Mouse (Mus musculus) layer of hippocampus, adult 2 months (tissue): ENCODE data around the gene Top3b. TPM values are rescaled to one million over a fixed set of nuclear protein-coding genes. Genes with fewer than 3 reads are reported as not detected.

ENCODE experiments used
- DNase-seq, 2 experiments: peaks; one replicate each; pipeline ENCODE4 v3.0.0; 2022; ENCODE audit warnings: low spot score in 2 of 2
- H3K27ac ChIP-seq: fragments of 200-600 bp; 2 replicates; pipeline ENCODE4 v1.8.1; 2022
- H3K4me3 ChIP-seq: fragments of 200-600 bp; 2 replicates; pipeline ENCODE4 v1.8.1; 2022; ENCODE audit warnings: mild to moderate bottlenecking
- CTCF ChIP-seq: fragments of 200-600 bp; conservative IDR thresholded peaks from 2 replicates; pipeline ENCODE4 v1.8.1; 2022; ENCODE audit warnings: antibody characterized with exemption, mild to moderate bottlenecking, moderate library complexity
- total RNA-seq, 2 experiments: library from RNA; stranded (reverse); gene quantifications; 2 replicates each; pipeline ENCODE4 v1.2.3; 2021

Top3b gene
- total RNA-seq, 2 experiments from 2014 or later: 69.9 to 75.5 TPM

DNA sequence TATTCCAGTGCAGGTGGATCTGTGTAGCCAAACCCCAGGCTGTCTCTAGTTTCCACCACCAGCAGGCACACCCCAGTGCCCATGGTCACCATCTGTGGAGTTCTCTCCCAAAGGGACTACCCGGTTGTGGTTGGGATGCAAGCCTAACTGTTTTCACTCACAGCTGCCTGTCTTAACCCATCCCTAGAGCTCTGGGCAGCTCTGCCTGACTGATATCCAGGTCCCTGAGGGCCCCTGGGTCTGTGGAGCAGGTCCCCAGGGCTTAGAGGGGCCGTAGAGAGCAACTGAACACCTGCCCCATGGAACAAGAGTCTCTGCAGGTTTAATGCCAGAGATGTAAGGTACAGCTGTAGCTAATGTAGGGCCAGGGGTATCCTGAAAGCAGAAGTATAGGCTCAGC, 6.6 kb upstream of the Top3b start, which contains the start of gene Igll1:
Gene Igll1 (minus strand): TSS at position 8 of the 400 bp plus-strand sequence.
- Histone ChIP-seq H3K27ac (no peak within 1 kb of the TSS), H3K4me3 (no peak within 1 kb of the TSS)
- DNase-seq: no peak
- no peak for TF ChIP-seq CTCF

DNA sequence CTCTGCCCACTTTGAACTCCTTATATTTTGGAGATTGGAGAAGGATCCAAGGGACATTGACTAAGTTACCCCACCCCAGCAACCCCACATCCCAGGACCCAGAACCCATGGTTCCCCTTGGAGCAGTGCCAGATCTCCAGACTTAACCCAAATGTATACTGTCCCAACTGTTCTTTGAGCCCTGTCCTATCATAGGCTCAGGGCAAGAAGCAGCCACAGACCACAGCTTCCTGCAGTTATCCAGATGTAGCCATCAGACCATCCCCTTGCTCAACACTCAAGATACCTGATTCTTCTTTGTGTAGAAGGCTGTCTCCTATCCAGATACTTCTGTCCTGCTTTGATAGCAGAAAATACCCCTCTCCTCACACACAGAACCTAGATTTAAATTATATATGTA, 5.3 kb upstream of the Top3b start:
- no peak overlapping the region for H3K4me3 ChIP-seq
- no peak overlapping the region for H3K27ac ChIP-seq
- DNase-seq: no peak
- no peak for TF ChIP-seq CTCF

DNA sequence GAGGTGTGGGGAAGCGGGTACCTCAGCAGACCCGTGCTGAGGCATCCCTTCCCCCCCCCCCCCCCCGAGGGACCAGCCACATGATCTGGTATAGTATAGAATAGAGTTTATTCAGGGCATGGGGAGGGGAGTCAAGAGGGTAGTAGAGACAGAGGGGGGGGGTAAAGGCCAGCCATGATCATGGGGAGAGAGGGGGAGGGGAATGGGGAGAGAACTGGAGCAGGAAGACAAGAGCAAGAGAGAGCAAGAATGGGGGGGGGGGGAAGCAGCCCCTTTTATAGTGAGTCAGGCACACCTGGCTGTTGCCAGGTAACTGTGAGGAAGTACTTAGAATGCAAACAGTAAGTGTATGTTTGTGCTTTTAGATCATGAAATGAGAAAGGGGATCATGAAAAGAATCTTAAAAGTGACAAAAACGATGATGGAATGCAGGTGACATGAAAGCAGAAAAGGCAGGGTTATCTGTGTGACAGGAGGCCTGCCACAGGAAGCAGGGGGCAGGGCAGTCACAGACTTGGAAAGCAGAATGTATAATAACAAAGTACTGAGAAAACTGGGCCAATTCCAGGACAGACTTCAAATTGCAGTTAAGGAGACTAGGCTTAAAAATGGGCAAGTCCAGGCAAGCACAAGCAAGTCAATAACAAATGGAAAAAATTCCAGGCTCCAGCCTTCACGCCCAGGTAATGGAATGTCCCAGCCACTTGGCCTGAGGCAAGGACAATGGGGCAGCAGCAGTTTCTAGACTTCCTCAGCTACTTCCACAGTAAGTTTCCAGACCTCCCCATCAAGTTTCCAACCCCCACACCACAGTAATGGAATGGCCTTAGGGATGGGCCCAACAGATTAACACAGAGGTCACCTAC, 4.6 kb upstream of the Top3b start:
- no peak for TF ChIP-seq CTCF
- DNase-seq: no peak
- H3K27ac ChIP-seq: no peak overlapping the region
- no peak overlapping the region for H3K4me3 ChIP-seq

DNA sequence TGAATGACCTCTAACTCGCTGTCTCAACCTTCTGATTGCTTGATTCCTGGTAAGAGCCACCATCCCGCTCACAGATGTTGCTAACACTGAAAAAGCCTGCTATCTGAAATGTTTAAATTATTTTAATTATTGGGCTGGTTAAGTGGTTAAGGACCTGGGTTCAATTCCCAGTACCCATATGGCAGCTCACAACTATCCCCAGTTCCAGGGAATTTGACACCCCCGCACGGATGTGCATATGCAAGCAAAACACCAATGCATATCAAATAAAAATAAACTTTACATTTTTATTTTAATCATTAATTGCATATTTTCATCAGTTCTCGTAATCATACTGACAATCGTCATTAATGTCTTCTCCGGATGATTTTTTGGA, 307 bp upstream of the Top3b start:
- no peak for TF ChIP-seq CTCF
- H3K27ac ChIP-seq: peak overlapping the region; percentile 88
- DNase-seq: no peak
- peak overlapping the region; percentile 88 for H3K4me3 ChIP-seq

DNA sequence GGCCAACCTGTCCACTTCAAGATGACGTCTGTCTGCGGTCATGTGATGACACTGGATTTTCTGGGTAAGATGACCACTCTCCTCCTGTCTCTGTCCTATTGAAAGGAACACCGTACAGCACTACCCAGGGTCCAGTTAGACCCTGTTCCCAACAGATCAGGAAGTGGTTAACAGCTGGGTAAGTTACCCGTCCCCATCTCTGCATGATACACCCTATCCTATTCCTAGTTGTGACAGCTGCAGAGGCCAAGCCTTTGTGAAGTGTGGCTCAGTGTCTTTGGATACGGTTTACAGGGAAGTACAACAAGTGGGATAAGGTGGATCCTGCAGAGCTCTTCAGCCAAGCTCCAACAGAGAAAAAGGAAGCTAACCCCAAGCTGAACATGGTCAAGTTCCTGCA, 8.5 kb downstream of the Top3b start:
- Histone ChIP-seq H3K27ac (no peak overlapping the region), H3K4me3 (no peak overlapping the region)
- DNase-seq: no peak
- TF ChIP-seq CTCF: no peak

DNA sequence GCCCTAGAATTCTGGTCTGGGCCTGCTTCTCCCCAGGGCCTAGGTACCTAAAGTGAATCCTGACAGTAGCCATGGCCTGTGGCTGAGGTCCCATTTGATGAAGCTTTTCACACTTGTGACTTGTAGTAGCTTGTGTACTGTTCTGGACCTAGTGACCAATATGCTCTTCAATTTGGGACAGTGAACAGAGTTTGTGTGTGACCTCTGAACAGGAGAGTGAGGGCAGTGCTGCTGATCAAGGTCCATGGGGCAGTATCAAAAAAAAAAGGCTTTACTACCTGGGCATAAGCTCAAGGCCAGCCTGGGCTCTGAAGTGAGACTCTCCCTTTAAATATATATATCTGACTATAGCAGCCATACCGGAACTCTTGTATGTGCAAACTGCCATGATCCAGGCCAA, 17.8 kb downstream of the Top3b start:
- Histone ChIP-seq H3K4me3 (no peak overlapping the region), H3K27ac (no peak overlapping the region)
- no peak for TF ChIP-seq CTCF
- DNase-seq: no peak

DNA sequence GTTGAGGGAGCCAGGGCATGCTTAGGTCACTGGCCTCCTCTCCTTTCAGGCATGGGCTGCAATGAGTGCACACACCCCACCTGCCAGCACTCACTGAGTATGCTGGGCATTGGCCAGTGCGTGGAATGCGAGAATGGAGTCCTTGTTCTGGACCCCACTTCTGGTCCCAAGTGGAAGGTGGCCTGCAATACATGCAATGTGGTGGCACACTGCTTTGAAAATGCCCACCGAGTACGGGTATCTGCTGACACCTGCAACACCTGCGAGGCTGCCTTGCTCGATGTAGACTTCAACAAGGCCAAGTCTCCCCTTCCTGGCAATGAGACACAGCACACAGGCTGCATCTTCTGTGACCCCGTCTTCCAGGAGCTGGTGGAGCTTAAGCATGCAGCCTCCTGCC, 21.8 kb downstream of the Top3b start:
- no peak for DNase-seq
- no peak for TF ChIP-seq CTCF
- Histone ChIP-seq H3K4me3 (no peak overlapping the region), H3K27ac (peak overlapping the region; percentile 43; the same call in 1 of the 2 replicates)

DNA sequence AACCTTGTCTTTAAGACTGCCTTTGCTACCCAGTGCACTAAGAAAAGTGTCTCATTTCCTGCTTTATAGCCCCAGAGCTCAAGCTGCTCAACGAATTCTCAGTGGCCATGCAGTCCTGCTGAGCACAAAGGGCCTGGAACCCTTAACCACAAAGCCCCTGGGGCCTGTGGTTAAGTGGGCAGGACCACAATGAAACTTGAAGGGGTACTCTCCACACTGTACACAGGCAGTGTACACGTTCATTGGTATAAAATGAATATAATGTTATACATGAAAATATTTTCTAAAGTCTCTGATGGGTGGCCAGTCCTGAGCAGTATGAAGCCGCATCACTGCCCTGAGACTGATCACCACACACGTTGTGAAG, 25.5 kb downstream of the Top3b start:
- Histone ChIP-seq H3K4me3 (no peak overlapping the region), H3K27ac (peak overlapping the region; percentile 91)
- DNase-seq: no peak
- no peak for TF ChIP-seq CTCF

DNA sequence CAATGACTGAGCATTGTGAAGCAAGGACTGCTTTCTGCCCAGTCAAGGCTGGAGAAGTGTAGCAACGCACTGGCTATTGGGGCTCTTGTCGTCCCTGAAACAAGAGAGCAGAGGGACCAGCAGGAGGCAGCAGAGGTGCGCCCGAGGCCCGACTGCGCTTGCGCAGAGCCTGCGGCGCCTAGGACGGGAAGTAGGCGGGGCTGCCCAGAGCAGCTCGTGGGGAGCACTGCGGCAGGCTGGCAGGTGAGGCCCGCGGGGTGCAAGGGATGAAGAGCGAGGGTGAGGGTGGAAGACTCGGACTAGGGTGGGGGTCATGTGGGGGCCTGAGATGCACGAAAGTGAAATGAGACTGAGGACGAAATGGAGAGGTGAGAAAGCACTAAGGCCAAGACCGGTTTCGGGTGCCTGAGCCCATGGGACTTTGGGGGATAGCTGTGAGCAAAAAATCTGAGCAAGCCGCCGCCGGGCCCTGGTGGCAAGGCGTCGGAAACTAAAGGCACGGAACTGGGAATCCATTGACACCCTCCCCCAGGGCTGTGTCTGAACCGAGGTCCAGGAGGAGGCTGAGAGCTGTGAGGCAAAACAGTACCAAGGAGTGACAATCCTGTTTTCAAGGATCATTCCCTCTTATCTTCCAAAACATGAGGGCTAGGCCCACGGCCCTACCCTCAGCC, 26.0 kb downstream of the Top3b start, which contains the start of gene Ppm1f:
Gene Ppm1f (plus strand): TSS at position 88 of the 674 bp plus-strand sequence.
- DNase-seq: peak; percentile 95 to 98
- peak within 1 kb of the TSS; percentile 80 for H3K4me3 ChIP-seq
- TF ChIP-seq CTCF: peak; percentile 95
- H3K27ac ChIP-seq: peak within 1 kb of the TSS; percentile 91

DNA sequence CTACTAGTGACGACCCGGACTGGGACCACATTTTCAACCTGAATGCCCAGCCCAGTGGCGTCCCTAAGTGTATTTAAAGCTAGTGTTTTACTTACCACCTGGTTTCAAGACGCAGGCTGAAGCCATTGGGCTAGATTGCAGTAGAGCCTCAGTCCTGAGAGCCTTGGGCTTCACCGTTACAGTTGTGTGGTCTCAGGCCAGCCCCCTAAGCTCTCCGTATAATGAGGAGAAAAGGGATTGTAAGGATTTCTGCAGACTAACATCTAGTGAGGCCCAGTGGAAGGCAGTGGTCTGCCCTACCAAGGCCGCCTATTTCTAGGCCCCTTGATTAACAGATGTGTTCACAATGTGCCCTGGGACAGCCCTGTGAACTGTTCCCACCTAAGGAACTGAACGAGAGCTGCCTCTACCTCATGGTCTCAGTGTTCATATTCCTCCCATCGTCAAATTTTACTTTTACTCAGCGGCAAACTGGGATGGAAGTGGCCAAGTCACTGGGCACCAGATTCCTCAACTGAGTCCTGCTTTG, 26.6 kb downstream of the Top3b start:
- peak overlapping the region; percentile 80 for H3K4me3 ChIP-seq
- H3K27ac ChIP-seq: peak overlapping the region; percentile 91
- TF ChIP-seq CTCF: no peak
- no peak for DNase-seq

DNA sequence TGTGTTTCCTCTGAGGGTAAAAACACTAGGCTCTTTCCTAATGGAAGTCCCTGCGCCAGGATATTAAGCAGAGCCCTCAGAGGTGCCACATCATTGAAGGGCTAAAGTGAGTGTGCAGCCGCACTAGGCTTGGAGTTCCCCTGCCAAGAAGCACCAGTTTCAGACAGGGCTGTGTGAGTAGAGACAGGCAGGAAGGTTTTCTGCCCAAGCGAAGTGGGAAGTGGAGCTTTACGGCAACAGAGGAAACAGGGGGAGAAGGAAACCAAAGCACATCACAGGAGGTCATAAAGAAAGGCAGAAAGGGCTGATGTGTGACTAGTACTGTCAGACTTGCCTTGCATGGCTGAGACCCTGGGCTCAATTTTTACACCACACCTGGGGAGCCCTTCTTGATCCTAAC, 31.8 kb downstream of the Top3b start:
- Histone ChIP-seq H3K27ac (peak overlapping the region; percentile 28; the same call in 1 of the 2 replicates), H3K4me3 (no peak overlapping the region)
- DNase-seq: no peak
- no peak for TF ChIP-seq CTCF

DNA sequence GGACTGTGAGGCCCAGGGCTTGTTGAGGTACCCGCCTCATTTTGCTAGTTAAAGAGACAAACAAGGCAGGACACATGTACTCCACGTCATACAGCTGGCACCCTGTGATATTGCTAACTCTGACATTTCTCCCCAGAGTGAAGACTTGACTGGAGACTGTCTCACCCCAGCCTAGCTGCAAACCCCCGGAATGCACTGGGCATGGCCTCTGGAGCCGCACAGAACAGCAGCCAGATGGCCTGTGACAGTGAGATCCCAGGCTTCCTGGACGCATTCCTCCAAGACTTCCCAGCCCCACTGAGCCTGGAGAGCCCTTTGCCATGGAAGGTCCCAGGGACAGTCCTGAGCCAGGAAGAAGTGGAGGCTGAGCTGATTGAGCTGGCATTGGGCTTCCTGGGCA, 32.7 kb downstream of the Top3b start:
- no peak overlapping the region for H3K27ac ChIP-seq

DNA sequence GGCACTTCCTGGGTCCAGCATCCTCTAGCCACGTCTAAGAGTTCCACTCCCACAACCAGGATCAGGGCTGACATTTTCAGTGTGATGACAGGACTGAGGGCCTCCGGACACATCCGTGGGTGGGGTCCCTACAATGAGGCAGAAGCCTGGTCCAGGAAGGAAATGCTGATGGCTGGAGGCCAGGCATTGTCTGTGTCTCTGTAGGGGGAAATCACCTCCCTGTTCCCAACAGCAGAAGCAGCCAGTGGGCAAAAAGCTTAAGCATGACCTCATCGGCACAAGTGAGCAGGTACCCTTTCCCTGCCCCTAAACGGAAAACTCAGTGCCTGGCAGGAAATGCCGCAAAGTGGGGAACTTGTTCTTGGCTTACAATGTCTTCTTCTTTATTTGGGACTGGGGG, 37.3 kb downstream of the Top3b start:
- H3K27ac ChIP-seq: peak overlapping the region; percentile 82
- H3K4me3 ChIP-seq: no peak overlapping the region
- no peak for TF ChIP-seq CTCF
- DNase-seq: no peak

More for the DNA sequence above, 32.7 kb downstream of the Top3b start:
- no peak for DNase-seq
- H3K4me3 ChIP-seq: no peak overlapping the region
- no peak for TF ChIP-seq CTCF
